Mouse (Mus musculus) cerebellum, postnatal 4 days (tissue): ENCODE results near the gene Patj.
"Not testable (repeated sequence)": the region's sequence is repeated elsewhere in the genome, so short reads cannot be mapped to it uniquely, and the experiment has no call there.

Source experiments
- DNase-seq, 2 experiments: peaks; one replicate each; pipeline ENCODE4 v3.0.0; 2022; ENCODE audit warnings: low spot score in 2 of 2, mixed read lengths in 1 of 2

Gene Patj

DNA sequence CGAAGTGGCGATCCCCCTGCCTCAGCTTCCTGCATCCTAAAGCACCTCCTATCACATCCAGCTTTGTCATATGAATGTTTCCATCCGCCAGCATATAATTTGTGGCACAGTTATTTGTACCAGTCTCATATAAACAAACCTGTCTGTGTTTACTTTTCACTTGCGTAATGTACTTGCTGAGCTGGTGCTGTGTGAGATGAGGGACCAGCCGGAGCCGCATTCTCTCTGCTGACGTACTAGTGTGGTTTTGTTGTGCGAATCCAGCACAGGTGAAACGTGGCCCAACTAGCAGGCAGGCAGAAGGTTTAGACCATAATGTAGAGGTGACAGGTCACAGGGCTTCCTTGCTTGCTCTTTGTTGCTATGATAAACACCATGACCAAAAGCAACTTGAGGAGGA is 171.9 kb downstream of the Patj start:
- no peak for DNase-seq

DNA sequence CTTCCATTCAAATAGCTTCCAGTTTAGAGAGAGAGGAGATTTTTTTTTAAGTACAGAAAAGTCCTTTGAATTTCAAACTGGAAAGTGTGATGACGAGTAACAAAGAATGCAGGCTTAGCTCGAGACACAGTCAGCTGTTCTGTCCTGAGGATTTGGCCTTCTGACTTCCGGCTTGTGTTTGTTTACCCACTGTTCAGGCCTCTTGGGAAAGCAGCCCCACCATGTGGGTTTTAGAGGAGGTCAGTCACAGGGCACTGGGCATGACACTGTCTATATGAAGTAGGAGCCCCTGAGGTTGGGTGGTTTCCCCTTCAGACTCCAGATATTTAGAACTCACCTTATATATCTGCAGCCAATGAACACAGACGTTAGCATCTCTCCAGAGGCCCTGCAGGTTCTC is 174.3 kb downstream of the Patj start:
- DNase-seq = no peak

DNA sequence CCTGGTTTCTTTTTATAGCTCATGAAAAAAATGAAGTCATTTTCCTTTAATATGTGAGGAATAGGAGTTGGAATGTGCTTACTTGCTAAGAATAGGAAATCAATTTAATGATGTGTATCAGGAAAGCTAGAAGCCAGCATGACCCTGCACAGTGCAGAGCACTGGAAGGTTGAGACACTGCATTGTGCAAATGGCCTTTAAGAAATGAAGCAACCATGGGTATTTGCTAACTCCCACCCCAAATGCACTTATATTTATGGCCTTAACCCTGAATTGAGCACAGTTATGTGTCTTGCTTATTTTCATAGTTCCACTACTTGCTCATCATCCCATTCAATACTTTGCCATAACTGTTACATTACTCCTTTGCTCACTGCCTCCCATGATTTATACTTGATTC is 181.7 kb downstream of the Patj start:
- DNase-seq = no peak

DNA sequence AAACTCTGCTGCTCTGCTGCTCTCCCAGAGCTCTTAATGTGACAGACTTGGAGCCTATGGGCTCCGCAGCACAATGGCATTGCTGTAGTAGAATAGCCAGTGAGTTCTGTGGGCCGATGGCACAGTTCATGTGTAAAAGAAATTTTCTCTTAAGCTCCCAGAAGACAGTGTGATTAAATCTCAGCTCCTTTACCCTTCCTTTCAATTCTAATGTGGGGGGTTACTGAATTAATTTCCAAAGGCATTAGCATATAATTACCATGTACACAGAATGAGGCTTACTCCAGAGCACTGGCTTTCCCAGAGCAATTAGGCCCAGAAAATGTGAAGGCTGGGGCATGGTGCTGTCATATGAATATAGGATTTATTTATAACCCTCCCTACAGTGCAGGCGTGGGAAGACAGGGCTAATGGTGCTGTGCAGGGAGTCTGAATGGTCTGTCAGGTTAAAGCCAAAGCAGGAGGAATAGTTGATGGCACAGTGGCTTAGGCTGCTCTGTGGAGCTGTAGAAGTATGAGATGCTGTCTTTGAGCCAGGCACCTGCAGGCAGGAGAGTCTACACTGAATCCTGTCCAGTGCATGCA is 182.5 kb downstream of the Patj start:
- no peak for DNase-seq

GRCm38 (mm10) chr4:98581456-98581855 is 185.9 kb downstream of the Patj start:
- DNase-seq = no peak

DNA sequence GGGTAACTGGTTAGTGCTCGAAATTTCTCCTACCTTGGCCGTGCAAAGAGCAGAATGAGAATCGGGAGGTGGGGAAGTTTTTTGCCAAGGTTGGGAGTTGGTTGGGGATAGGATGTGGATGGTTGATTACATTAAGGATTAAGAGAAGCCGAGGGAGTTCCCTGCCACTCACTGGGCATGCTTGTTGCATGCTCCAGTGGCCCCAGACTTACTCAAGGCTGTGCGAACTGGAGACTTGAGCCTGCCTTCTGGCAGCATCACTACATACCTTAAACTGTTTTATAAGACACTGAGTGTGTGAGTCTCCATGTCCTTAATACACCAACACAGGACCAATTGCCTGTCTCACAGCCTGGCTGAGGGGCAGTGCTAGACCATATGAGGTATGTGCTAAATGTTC is 188.4 kb downstream of the Patj start:
- DNase-seq = no peak

- no peak for DNase-seq
Observed at GRCm38 (mm10) chr4:98586303-98586702, 190.7 kb downstream of the Patj start.

DNA sequence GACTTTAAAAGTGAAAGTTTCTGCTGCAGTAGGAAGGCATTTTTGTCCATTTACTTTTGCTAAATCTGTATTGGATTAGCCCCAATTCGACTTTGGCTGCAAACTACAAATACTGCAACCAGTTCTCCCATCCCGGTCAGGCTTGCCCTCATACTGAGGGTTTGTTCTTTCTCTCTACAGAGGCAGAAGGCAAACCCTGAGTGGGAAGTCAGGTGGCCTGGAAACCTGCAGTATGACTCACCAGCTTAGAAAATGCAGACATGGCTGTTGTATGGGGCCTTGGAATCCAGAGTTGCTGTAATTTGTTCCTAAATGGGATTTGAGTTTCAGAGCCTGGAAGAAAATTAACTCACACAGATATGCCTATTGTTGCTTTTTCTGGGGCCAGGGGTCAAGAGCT is 192.1 kb downstream of the Patj start:
- no peak for DNase-seq

DNA sequence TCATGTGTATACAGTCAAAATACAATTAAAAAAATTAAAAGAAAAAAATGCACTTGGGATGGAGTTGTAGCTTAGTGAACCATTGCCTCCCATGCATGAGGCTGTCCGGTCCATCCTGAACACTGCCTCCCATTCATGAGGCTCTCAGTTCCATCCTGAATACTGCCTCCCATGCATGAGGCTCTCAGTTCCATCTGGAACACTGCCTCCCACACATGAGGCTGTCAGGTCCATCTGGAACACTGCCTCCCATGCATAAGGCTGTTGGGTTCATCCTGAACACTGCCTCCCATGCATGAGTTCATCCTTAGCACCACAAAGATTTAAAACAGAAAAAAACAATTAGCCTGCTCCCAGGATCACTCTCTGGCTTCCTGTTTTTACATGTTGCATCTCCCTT is 198.4 kb downstream of the Patj start:
- DNase-seq = no peak

GRCm38 (mm10) chr4:98598546-98598971 is 203.0 kb downstream of the Patj start:
- no peak for DNase-seq

GRCm38 (mm10) chr4:98599358-98599757 is 203.8 kb downstream of the Patj start:
- no peak for DNase-seq

GRCm38 (mm10) chr4:98603131-98603530 is 207.5 kb downstream of the Patj start:
- DNase-seq = no peak

GRCm38 (mm10) chr4:98610501-98610900 is 214.9 kb downstream of the Patj start:
- no peak for DNase-seq

GRCm38 (mm10) chr4:98614395-98614794 is 218.8 kb downstream of the Patj start:
- no peak for DNase-seq

GRCm38 (mm10) chr4:98619199-98619598 is 223.6 kb downstream of the Patj start:
- DNase-seq = no peak

- DNase-seq = no peak
Observed at GRCm38 (mm10) chr4:98620986-98621784, 225.6 kb downstream of the Patj start.

DNA sequence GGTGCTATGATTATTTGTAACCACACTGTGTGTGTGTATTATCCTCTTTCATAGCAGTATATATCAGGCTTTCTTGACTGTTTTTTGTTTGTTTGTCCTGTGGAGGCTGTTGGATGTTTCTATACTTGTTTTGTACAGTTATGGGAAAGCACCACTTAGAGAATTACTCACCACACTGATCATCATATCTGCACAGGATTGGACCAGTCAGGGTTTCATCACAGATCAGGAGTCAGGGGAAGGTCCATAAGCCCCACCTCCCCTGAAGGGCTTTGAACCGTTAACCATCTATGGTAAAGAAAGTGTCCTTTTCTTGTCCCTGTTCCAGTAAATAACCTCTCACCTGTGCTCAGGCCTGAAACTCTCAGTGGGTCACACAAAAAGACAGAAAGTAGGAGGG is 226.6 kb downstream of the Patj start:
- DNase-seq = no peak

GRCm38 (mm10) chr4:98622996-98623673 is 227.6 kb downstream of the Patj start:
- DNase-seq = no peak

DNA sequence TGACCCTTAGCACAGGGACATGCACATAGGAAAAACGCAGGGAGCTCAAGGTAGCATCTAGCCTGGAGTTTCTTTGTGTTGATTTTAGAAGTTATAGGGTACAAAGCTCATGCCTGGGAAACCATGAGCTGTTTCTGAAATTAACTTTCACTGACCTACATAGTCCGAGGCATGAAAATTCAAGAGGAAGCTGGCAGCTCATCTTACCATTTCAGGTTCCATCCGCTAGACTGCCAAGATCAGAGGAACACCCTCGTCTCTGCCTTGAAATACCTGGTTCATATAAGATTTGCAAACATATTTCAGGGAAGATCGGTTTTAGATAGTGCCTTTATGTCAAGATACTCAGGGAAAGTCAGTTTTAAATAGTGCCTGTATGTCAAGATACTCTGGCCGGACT is 232.7 kb downstream of the Patj start:
- no peak for DNase-seq

GRCm38 (mm10) chr4:98629217-98629616 is 233.6 kb downstream of the Patj start:
- DNase-seq = not testable (repeated sequence)

- DNase-seq = no peak
Observed at GRCm38 (mm10) chr4:98635140-98635837, 239.7 kb downstream of the Patj start.

DNA sequence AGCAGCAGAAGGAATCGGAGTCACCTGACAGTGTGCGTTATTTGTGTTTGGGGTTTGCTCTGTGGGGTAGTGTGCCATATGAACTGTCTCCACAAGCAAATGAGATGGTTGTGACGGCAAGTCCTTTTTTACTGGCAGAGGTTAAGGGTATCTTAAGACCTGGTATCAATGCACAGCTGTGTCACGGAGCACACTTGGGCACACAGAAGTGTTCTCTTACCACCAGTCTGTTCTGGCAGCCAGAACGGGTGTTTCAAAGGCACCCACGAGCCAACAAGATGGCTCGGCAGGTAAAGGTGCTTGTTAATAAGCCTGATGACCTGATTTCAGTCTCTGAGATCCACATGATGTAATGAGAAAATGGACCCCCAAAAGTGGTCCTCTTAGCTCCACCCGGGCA is 243.1 kb downstream of the Patj start:
- no peak for DNase-seq
